Mouse (Mus musculus) kidney, postnatal 0 days (tissue): ENCODE measurements at regions not wholly inside any gene's neighbourhood (a gene's known extent, or its start where the extent isn't known, plus 50 kb on each side); places are given as distances from the start of the nearest gene placed in this dataset.
A peak's percentile ranks its signal among the peaks of the same experiment; 100 is the strongest.

Experiments used
- ATAC-seq: fragments of 200-750 bp; cut with Nextera tagmentation; replicated peaks from 2 replicates; pipeline ENCODE4 v1.8.0; 2017; ENCODE audit warnings: low read depth, moderate number of reproducible peaks, moderate TSS enrichment, moderate library complexity; ENCODE audit not compliant: low FRiP score
- DNase-seq: peaks from one replicate; pipeline ENCODE4 v3.0.0-alpha.2; 2016; ENCODE audit warnings: low spot score
- H3K27ac ChIP-seq: fragments of 300-500 bp; sonication (generic); 2 replicates; pipeline ENCODE4 v1.5.1; 2014; ENCODE audit warnings: mild to moderate bottlenecking
- H3K27me3 ChIP-seq: fragments of 300-500 bp; sonication (generic); 2 replicates; pipeline ENCODE4 v1.6.1; 2014; ENCODE audit warnings: low read length, mixed read lengths; ENCODE audit not compliant: insufficient read depth
- H3K36me3 ChIP-seq: fragments of 300-500 bp; sonication (generic); 2 replicates; pipeline ENCODE4 v1.6.1; 2014; ENCODE audit warnings: low read length, mixed read lengths; ENCODE audit not compliant: insufficient read depth
- H3K4me1 ChIP-seq: fragments of 300-500 bp; sonication (generic); replicated peaks from 2 replicates; pipeline ENCODE4 v1.6.1; 2014; ENCODE audit warnings: antibody characterized with exemption, low read length, mixed read lengths; ENCODE audit not compliant: insufficient read depth
- H3K4me2 ChIP-seq: fragments of 300-500 bp; sonication (generic); 2 replicates; pipeline ENCODE4 v1.6.1; 2014; ENCODE audit warnings: mild to moderate bottlenecking, low read length, moderate library complexity, mixed read lengths
- H3K4me3 ChIP-seq: fragments of 300-500 bp; sonication (generic); replicated peaks from 2 replicates; pipeline ENCODE4 v1.5.1; 2014; ENCODE audit warnings: low read depth, low read length
- H3K9ac ChIP-seq: fragments of 300-500 bp; sonication (generic); 2 replicates; pipeline ENCODE4 v1.6.1; 2014; ENCODE audit warnings: low read depth, low read length
- H3K9me3 ChIP-seq: fragments of 300-500 bp; sonication (generic); replicated peaks from 2 replicates; pipeline ENCODE4 v1.6.1; 2016; ENCODE audit warnings: low read length, inconsistent platforms, mixed read lengths
- CTCF ChIP-seq: IDR thresholded peaks from 2 replicates; pipeline ENCODE4 v1.5.1; 2016; ENCODE audit warnings: antibody characterized with exemption, low read depth, mild to moderate bottlenecking, moderate library complexity
- WGBS: fragments of 180-500 bp; shearing (Covaris S2); extraction: QIAGEN DNeasy Blood & Tissue Kit; methylation state at CpG from one replicate; pipeline ENCODE4 v1.1.7; 2014; 5-methylcytosine and 5-hydroxymethylcytosine counted together

DNA sequence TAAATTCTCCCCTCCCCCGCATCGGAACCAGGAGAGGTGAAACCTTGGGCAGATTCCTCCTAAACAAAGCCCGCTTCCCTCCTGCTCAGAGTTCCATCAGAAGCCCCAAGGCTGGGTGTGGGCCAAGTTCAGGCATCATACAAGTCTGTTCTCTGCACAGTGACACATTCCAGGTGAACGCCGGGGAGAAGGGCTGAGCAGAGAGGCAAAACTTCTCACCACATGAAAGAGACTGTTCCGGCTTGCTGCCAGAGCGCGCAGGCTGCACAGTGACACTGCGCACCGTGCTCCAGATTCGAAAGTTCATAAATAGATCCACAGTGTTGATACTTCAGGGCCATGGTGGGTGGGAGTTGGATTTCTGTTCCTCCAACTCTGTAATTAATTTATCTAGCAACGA lies 171.1 kb upstream of the Rpl34 start:
- TF ChIP-seq CTCF = no peak
- WGBS = 73% methylated on average over 12 of the region's 12 CpGs
- Histone ChIP-seq H3K4me1 (no peaks in the 10 kb centered on the region), H3K4me2 (no peak overlapping the region), H3K9me3 (no peaks in the 10 kb centered on the region), H3K27ac (no peak overlapping the region), H3K27me3 (no peaks in the 10 kb centered on the region), H3K36me3 (no peaks in the 10 kb centered on the region), H3K4me3 (no peak overlapping the region), H3K9ac (no peak overlapping the region)
- DNase-seq (no peak), ATAC-seq (no peak)

DNA sequence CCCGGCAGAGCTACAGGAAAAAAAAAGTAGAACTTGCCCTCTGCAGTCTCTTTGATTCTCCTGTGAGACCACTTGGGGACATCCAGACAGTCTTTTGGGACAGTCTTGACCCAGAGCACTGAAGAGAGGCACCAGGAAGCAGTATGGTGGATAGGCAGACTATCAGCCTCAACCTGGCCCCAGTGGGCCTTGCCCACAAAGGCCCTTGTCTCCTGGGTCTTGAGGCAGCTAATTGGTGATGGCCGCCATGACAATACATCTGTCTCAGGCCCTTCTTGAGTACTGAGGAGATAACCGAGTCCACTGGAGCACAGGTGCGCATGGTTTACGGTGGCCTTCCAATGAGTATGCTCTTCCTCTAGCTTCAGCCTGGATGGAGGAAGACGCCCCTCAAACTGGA lies 170.6 kb upstream of the Rpl34 start:
- 93% methylated on average over 6 of the region's 6 CpGs for WGBS
- Histone ChIP-seq H3K36me3 (no peaks in the 10 kb centered on the region), H3K27ac (no peak overlapping the region), H3K9me3 (no peaks in the 10 kb centered on the region), H3K4me2 (no peak overlapping the region), H3K4me3 (no peak overlapping the region), H3K9ac (no peak overlapping the region), H3K4me1 (no peaks in the 10 kb centered on the region), H3K27me3 (no peaks in the 10 kb centered on the region)
- TF ChIP-seq CTCF = no peak
- DNase-seq (no peak), ATAC-seq (no peak)

DNA sequence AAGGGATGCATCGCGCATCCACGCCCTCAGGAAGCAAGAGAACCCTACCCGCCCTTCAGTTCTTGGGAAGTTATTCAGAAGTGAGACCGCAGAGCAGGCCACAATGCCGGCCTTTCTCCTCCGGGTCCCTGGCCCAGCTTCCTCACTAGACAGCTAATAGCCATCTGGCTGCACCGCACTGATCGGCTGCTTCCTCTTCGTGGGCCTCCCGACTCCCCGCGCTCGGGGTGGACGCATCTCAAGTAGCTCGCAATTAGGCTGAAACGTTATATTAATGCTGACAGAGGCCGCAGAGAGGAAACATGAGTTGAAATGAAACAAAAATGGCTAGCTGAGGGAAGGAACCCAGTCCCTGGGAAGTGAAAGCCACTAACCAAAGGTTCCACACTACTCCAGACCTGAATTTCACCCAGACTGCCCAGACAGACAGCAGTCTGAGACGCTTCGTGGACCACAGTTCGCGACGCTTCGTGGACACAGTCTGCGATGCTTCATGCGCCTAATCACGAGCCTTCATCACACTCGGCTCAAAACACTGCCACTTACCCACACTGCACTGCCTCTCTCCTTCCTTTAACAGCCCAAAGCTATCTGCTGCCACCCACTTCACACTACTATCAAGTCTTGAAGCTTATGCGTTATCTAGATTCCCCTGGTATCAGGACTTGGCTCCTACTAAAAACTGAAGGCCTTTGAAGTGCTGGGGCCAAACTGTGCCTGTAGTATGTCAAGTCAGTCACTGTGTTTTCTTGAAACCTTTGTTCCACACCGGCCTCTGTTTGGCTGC lies 170.0 kb upstream of the Rpl34 start:
- no peak for TF ChIP-seq CTCF
- no peaks in the 10 kb centered on the region for H3K4me1 ChIP-seq
- 62% methylated on average over 30 of the region's 30 CpGs for WGBS
- no peak overlapping the region for H3K9ac ChIP-seq
- DNase-seq (no peak), ATAC-seq (no peak)
- H3K36me3 ChIP-seq = no peaks in the 10 kb centered on the region
- no peak overlapping the region for H3K4me2 ChIP-seq
- no peaks in the 10 kb centered on the region for H3K9me3 ChIP-seq
- no peak overlapping the region for H3K4me3 ChIP-seq
- H3K27me3 ChIP-seq = no peaks in the 10 kb centered on the region
- H3K27ac ChIP-seq = no peak overlapping the region

- H3K4me1 ChIP-seq = no peaks in the 10 kb centered on the region
- H3K4me3 ChIP-seq = no peak overlapping the region
- no peak overlapping the region for H3K4me2 ChIP-seq
- no peak for DNase-seq
- 55% methylated on average over 7 of the region's 7 CpGs for WGBS
- H3K36me3 ChIP-seq = no peaks in the 10 kb centered on the region
- H3K9ac ChIP-seq = no peak overlapping the region
- no peak for TF ChIP-seq CTCF
- no peaks in the 10 kb centered on the region for H3K27me3 ChIP-seq
- no peaks in the 10 kb centered on the region for H3K9me3 ChIP-seq
- no peak for ATAC-seq
- H3K27ac ChIP-seq = no peak overlapping the region
These were observed 164.1 kb upstream of the Rpl34 start for GRCm38 (mm10) chr3:130894168-130894814.

- Histone ChIP-seq H3K4me1 (no peaks in the 10 kb centered on the region), H3K36me3 (no peaks in the 10 kb centered on the region), H3K27me3 (no peaks in the 10 kb centered on the region), H3K4me3 (no peak overlapping the region), H3K9me3 (0 out of 2 replicates have a peak, but pooled peaks cover 3% of the 10 kb centered on the region), H3K9ac (no peak overlapping the region), H3K4me2 (no peak overlapping the region), H3K27ac (no peak overlapping the region)
- peak; percentile 23; the same call in 1 of the 2 replicates for TF ChIP-seq CTCF
- ATAC-seq (no peak), DNase-seq (no peak)
- 80% methylated on average over 4 of the region's 4 CpGs for WGBS
These were observed 161.1 kb upstream of the Rpl34 start for GRCm38 (mm10) chr3:130891310-130891709.

DNA sequence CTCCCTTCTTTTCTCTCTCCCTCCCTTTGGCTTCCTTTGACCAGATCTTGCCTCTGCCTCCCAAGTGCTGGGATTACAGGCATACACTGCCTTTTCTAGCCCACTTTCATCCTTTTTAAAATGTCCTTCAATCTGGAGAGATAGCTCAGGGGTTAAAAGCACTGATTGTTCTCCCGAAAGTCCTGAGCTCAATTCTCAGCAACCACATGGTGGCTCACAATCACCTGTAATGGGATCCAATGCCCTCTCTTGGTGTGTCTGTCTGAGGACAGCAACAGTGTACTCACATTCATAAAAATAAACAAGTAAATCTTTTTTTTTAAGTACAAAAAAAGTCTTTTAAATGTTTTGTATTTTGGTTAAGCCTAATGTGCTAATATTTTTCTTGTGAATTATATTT lies 158.4 kb upstream of the Rpl34 start:
- 0 out of 2 replicates have a peak, but pooled peaks cover 3% of the 10 kb centered on the region for H3K9me3 ChIP-seq
- ATAC-seq = no peak
- H3K9ac ChIP-seq = no peak overlapping the region
- no peak overlapping the region for H3K4me3 ChIP-seq
- 73% methylated on average over 1 of the region's 1 CpGs for WGBS
- H3K27ac ChIP-seq = no peak overlapping the region
- no peak for DNase-seq
- H3K4me2 ChIP-seq = no peak overlapping the region
- H3K36me3 ChIP-seq = no peaks in the 10 kb centered on the region
- TF ChIP-seq CTCF = no peak
- H3K4me1 ChIP-seq = 0 out of 2 replicates have a peak, but pooled peaks cover 6% of the 10 kb centered on the region
- no peaks in the 10 kb centered on the region for H3K27me3 ChIP-seq
